Mouse (Mus musculus): ENCODE results near the gene Nps.
A peak's percentile ranks its signal among the peaks of the same experiment; 100 is the strongest.
"Not testable (repeated sequence)": the region's sequence is repeated elsewhere in the genome, so short reads cannot be mapped to it uniquely, and the experiment has no call there.

The Nps gene

DNA sequence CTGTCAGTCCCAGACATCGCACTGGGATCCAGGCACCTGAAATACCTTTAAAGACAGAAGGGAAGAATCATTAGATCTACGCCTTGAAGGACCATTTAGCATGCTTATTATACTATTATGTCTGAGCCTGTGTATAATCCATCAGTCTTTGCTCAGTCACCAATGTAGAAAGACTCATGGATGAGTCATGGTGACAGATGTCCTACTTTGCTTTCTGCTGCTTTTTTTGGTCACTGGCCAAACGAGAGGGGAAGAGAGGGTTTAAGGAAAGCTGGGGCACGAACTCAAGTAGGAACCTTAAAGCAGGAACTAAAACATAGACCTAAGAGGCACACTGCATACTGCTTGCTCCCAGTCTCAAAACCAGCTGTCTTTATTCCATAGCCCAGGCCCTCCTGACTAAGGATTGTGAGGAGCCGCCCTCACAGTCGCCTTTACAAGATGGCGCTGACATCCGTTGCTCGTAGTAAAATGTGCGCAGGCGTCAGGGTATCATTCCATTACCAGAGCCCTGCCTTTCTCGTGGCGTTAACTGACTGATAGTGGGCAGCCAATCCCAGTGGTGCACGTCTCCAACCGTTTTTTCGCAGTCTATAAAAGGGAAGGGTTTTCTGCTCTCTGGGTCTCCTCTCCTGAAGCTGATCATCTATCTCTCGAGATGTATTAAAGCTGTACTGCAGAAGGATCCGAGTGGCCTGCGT, at the start of gene Nps:
Gene Nps, plus strand, starts transcription at position 651 of the 701 bp plus-strand sequence.
- not testable (repeated sequence) for DNase-seq

DNA sequence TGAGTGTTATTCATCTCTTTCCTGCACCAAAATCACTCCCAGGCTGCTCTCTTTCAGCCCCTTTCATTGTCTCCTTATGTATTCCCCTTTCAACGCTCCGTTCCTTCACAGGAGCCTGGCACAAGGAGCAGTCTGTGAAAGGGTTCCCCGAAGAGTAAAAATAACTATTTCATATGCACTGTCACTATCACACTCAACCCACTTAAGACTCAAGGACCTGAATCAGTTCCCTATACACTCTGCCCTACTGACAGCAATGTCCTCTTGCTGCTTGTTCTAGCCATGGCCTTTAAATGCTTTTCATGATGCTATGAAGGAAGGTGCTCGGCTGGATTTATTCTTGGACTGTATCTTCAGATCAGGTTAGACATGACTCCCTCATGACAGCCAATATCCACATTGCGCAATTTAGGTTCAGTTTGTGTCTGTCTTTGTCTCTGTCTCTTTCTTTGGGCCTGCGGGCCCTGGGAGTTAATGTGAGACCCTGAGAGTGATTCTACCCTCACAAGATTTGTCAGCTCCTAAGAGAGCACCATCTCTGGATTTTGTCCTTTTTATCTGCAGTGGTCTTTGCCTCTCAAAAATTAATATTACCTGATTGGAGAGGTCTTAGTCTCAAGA, 49.4 kb upstream of the Nps start:
- no peak for DNase-seq

DNA sequence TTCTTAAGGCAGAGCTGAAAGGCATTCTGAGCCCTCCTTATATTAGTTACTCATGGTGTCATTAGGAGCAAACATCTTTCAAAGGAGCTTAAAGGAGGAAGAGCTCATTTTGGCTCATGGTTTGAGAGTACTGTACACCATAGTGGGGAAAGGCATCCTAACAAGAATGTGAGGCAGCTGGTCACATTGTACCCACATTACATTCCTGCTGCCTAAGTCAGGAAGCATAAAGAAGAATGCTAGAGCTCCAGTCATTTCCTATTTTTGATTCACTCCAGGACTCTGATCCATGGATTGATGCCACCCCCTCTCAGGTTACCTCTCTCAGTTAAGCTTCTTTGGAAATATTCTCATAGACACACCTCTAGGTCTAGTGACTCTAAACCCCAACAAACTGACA, 48.2 kb upstream of the Nps start:
- no peak for DNase-seq

DNA sequence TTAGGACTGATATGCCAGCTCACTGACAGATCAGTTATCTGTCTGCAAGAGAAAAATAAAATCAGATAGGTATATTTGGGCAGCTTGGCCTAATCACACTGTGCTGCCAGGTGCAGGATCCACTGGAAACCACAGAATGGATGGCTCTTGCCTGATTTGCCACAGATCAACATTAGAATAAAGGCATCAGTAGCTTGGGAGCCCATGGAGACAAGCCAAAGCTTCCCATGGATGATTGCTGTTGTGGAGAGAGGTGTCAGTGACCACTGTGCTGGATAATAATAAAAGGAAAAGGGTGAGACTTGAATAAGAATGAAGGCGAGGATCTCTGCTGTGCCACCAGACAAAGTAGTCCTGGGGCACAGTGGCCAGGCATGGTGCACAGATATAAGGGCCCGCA, 47.7 kb upstream of the Nps start:
- no peak for DNase-seq

DNA sequence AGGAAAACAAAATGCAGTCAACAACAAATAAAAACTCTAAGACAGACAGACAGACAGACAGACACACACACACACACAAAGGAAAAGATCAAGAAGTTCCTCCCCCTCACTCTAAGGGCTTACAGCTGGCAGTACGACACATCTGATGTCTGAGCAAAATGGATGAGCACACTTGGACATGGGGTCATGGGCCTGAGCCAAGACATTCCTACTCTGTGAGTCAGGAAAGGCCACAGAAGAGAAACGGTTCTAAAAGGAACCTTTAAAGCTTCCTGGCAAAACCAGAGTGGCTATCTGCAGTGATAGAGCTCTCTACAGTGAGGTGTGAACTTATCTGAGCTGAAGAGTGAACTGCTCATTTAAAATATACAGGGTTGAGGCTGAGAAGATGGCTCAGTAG, 46.0 kb upstream of the Nps start:
- DNase-seq = peak; percentile 56

DNA sequence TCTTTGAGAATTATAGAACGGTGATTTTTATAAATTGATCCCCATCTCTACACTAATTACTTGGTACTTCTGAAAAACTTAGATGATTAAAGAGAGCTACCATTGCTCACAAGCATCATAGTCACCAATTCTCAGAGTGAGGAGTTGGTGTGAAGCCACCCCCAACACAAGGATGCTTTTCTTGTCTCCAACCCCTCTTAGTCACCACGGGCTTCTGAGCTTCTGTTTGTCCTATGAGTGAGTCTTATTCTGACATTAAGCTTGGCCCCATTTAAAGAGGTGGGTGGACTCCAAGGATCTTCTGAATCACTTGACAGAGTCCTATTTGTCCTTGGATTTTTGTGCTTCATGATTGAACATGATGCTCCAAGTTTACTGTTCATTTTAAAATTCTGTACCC, 37.0 kb upstream of the Nps start:
- DNase-seq = no peak

DNA sequence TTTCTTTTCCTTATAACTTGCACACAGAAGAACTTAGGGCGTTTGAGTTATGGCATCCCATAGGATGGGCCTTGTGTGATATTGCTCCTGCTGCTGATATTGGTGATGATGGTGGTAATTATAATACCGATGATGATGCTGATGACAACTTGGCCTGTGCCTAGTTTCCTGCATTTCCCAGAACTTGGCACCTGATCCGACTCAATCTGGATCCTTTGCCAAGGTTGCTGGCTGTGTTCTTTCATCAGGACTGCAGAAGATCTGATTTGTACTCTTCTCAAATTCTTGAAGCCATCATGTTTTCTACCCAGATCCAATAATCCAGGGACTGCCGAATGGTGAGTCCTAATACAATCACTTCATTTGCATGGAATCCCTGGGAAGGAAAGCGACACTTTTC, 32.5 kb upstream of the Nps start:
- DNase-seq = no peak

DNA sequence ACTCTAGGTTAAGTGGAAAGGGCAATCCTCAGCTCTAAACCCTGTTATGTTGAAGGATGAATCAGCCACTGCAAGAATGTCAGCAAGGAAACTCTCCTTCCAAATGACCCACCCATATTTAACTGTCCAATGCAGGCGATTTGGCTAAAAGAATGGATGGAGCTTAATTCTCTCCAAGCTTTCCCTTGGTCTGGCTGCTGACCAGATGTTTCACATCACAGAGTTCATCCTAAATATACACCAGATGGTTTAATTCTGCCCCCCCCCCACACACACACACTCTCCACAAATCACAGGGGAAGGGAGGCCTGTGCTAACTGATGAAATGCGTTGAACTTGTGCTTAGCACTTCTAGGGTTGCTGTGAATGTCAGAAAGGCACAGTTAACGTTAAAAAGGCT, 21.4 kb upstream of the Nps start:
- DNase-seq = no peak

DNA sequence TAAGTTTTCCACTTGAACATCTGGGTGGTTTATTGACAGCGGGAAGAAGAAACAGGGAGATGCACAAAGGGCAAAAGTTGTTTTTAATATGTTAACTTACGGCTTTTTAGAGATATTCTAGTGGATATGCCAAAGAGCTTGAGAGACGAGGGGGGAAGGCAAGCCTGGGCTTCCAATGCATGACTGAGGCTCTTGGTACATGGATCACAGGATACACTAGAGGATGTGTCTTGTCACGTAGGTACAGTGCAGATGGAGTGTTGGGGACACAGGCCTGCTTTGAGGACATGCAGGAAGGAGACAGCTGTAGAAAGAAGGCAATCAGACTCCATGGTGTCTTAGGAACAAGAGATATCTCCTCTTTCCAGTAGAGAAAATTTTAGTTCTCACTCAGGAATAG, 19.1 kb upstream of the Nps start:
- no peak for DNase-seq

DNA sequence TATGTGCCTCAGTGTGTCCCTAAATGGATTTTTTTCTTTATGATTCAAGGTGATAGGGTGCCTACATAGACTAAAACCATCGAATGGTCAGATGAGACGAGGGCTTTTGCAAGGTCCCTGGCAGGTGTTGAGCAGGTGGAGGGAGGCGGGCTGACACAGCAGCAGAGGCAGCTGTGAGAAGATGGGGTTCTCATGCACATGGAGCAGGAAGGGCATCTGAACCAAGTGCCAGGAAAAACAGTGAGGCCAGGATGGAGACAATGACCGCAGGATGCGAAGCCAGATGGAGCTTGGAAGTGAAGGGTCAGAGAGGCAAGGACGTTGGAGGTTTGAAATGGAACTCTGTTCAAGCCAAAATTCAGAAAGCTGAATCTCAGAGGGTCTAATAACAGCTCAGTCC, 18.5 kb upstream of the Nps start:
- no peak for DNase-seq

DNA sequence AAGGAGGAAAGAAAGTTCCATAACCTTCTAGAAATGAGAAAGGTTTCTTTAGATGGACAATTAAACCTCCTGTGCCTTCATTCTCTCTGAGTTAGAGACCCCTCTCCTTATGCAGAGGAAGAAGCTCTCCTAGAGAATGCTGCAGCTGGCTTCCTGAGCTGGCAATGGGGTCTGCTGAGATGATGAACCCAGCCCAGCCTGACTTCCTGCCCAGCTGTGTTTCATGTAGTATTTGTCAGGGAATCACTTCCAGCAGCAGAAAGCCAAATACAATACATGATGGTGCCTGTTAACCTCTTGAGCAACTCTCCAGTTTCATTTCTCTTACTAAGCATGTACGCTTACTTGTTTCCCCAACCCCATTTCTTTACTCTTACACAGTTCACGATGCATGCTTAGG, 17.9 kb upstream of the Nps start:
- peak; percentile 3 for DNase-seq

DNA sequence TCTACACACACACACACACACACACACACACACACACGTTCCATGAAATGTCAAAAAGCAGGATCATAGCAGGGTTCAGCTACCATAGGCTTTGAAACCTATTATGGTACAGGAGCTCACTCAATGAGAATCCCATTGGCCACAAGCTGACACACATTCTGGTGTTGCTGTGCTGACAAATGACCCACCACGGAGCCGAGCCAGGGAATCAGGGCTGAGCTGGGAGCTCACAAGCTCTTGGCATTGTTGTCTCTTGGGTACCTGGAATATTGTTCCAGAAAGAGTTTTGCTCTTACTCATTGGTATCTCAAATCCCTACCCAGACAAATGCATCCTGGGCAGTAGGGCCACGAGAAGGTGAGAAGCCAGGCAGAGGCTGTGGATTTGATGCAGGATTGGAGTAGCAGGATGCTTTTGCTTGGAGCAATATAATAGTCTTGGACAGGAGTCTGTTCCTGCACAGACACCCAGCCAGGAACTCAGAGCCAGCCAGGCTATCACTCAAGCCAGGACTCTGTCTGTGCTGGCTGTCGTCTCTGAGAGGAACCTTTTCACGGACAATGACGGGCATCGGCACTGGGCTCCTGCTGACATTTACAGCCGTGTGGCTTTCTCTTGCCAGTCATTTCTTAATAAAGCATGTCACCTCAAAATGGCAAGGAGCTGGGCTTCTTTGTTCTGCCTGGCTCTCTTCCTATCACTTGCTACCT, 14.2 kb upstream of the Nps start:
- no peak for DNase-seq

DNA sequence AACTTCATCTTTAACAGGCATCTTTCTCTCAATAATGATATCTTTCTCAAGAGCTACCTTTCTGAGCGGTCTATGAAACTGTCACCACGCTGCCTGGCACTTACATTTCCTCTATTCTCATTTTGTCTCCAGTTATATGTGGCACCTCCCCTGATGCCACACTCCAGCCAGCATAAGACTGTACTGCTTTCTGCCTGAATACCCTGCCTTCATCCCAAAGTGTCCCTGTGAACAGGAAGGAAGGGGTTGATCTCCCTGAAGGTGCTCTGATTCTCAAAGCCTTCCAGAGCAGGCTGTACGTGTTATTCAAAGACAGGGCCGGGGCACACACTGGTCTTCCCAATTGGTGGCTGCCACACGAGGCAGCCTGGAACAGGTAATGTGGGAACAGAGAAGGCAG, 12.1 kb upstream of the Nps start:
- DNase-seq = no peak

DNA sequence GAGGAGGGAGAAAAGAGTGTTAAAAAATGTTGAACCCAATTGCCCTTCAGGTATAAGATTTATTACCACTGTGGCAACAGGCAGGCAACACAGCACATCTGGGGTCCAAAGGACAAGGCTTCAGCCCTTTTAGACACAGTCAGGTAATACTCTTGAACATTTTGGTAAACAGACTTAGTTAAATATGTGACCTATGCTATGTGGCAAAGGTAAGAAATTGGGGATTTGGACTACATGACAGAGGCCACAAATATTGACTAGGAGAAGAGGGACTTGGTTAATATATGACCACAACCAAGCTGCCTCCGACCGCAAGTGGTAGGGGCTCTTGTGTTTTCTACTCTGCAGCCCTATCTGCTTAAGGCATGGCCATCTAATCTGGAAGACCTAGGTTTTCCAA, 5.3 kb upstream of the Nps start:
- no peak for DNase-seq

DNA sequence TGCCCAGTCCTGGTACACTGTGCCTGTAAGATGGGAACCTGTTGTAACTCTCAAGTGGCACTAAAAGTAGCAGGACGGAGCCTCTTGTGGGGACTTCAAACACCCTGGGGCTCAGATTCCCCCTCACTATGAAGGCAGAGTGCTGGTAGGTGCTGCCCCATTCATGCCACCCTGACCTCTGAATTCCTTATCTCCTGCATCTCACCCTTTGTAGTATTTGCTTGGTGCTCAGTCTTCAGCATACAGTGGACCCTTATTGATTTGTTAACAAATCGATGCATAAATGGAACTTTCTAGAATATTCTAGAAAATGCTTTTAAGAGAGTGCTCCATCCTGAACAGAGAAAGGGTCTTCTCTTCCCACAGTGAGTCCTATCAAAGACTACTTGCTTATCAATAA, 4.1 kb upstream of the Nps start:
- DNase-seq = no peak

DNA sequence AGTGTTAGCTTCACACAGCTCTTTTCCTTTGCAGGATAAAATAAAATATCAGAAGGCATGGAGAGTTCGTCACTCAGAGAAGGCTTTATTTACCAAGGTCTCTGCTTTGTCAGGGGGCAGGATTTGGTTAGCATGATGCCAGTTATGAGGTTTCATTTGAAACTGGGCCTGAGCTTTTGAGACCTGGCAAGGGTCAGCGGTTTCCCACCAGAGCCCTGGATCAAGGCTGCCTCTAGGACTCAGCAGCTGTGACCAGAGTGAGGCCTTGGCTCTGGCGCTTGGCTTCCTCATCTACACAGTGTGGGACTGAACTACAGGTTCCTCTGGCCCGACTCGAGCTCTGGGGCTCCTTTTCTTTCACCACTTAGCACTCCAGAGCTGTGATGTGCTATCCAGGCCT, 12.5 kb downstream of the Nps start:
- DNase-seq = no peak

DNA sequence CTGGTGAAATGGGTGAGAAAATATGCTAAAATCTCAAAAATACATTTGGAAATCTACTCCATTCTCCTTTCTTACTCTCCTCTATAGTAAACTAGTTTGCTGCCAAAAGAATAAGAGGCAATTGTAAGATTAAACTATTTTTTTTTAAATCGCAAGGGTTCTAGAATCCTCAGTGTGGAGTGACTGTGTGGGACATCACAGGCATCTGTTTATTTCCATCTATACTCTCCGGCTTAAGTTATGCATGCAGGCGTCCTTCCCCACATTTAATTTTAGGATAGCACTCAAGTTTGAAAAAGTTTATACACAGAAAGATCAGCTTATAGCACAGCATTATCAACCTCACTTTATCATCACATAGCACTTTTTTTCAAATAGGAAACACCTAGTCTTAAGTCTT, 24.7 kb downstream of the Nps start:
- DNase-seq = no peak

DNA sequence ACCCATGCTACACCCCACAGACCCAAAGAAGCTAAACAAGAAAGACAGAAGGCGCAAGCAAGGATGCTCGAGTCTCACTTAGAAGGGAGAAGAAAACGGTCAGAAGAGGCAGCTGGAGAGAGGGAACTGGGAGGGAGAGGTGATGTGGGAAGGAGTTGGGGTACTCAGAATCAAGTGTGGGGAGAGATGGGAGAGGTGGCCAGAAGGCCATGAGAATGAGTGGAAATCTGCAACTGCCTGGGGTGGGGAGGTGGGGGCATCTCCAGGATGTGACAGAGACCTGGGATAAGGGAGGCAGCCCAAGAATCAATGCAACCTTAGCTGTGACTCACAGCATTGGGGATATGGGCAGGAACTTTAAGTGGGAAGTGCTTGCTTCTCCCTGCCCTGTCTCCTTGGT, 31.5 kb downstream of the Nps start:
- no peak for DNase-seq

DNA sequence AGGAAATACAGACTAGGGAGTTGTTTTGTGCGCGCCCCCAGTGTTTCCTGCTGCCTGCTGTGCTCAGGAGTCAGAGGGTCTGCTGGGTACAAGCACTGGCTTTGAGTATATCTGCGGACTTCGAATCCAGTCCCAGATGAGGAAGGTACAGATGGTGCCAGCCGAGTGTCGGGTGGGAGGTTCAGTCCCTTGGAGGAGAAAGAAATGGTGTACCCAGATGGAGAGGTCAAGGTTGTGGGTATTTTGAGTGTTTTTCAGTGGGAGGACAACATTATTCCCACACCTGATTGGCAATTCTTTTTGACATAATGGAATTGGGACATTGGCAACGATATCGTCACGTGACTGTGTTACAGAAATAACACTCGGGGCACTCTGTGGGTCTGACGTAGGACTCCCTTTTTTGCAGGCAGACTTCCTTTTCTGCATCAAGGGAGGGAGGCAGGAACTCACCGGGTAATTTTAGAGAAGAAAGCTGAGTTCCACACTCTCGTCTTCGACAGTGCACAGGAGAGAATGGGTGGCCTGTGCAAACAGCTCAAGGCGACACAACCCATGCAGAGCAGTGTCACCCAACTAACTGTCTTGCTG, 33.2 kb downstream of the Nps start:
- no peak for DNase-seq

DNA sequence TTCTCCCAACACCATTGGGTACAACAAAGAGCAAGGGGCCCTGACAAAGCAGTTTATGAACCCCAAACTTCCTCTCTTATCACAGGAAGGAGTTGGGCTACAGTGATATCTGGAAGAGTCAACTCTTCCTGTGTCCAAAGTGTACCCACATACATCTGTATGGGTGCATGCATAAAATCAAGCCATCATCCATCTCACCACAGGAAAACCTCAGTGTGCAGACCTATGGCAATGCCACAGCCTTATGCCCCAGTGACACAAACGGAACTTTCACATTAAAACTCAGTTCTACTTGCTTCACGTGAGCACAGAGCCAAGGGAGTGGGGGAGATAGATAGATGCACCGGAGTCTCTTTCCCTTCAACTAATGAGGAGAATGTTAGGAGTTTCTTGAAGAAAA, 36.0 kb downstream of the Nps start:
- no peak for DNase-seq

DNA sequence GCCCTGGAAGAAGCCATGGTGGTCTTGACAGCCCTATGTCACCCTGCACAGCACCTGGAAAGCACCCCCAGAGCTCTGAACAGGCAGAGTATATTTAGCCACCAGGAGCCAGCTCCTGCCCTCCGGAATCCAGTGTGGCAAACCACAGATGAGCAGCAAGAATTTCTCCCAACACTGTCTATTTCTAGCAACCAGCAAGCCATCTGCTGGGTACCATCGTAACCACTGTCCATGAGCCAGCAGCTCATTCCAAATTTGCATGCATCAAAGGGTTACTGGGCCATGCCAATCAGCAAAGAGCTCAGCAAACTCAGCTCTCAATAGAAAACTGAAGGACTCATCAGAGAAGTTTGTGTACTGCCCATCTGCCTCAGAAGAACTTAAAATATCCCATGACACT, 46.0 kb downstream of the Nps start:
- DNase-seq = no peak
